Mouse (Mus musculus) inflammation-experienced regulatory T-cells, adult 6 months (primary cell): ENCODE results near the gene Rhot1. TPM values are rescaled to one million over a fixed set of nuclear protein-coding genes. Genes with fewer than 3 reads are reported as not detected.

ENCODE experiments used
- polyA plus RNA-seq, 3 experiments: library from polyadenylated mRNA; unstranded; fragments of 100-300 nt; shearing (Covaris generic); gene quantifications; one replicate each; pipeline ENCODE4 v1.2.1; 2017

Rhot1 gene
- polyA plus RNA-seq, 3 experiments from 2014 or later: 20.6 to 30.8 (median 29.8) TPM

Other genes starting within 250 kb of the Rhot1 start
- gene Utp6, start 246.6 kb upstream of the Rhot1 start, polyA plus RNA-seq: 10 to 100 TPM; 38.7 to 52.0 (median 40.7) TPM
- 10 to 100 TPM; 34.6 to 40.3 (median 37.6) TPM for gene Suz12, start 215.9 kb upstream of the Rhot1 start, polyA plus RNA-seq
- 100 to 1,000 TPM in 2 of 3 experiments, 10 to 100 TPM in 1; 98.6 to 123 (median 113) TPM for gene Crlf3, start 128.0 kb upstream of the Rhot1 start, polyA plus RNA-seq
- gene Atad5, start 119.6 kb upstream of the Rhot1 start, polyA plus RNA-seq: 1 to 10 TPM; 2.6 to 8.1 (median 3.1) TPM
- 10 to 100 TPM; 18.9 to 34.9 (median 32.5) TPM for gene Tefm, start 66.8 kb upstream of the Rhot1 start, polyA plus RNA-seq
- under 1 TPM in 1 of 3 experiments, not detected in 2; 0.47 TPM for gene Adap2, start 54.9 kb upstream of the Rhot1 start, polyA plus RNA-seq
- gene Rnf135, start 25.2 kb upstream of the Rhot1 start, polyA plus RNA-seq: 10 to 100 TPM; 10.2 to 12.1 (median 11.1) TPM
- gene Rhbdl3, start 91.9 kb downstream of the Rhot1 start, polyA plus RNA-seq: under 1 TPM; 0.40 to 0.78 (median 0.44) TPM
- gene 5730455P16Rik, start 169.0 kb downstream of the Rhot1 start, polyA plus RNA-seq: 10 to 100 TPM; 13.5 to 15.2 (median 13.6) TPM
- 100 to 1,000 TPM; 288 to 361 (median 313) TPM for gene Zfp207, start 174.3 kb downstream of the Rhot1 start, polyA plus RNA-seq
- gene Psmd11, start 219.6 kb downstream of the Rhot1 start, polyA plus RNA-seq: 100 to 1,000 TPM; 287 to 345 (median 294) TPM